In genomic region chr15:82069898-82070297, GRCm38 (mm10) we compare ENCODE assay signal across 10 mouse cellular contexts. TPM values are rescaled to one million over a fixed set of nuclear protein-coding genes. Genes with fewer than 3 reads are reported as not detected.
A peak's percentile ranks its signal among the peaks of the same experiment; 100 is the strongest.
DNase-seq lines count a peak whose midpoint lies in the region; ATAC-seq lines count a peak whose summit lies in the region.
"Had no signal": no experiment of that assay in that cellular context is flagged by ENCODE, and none has a peak within 500 bp of the region (broad histone marks: within the 10 kb centered on the region; RNA-seq: fewer than 3 reads in every experiment).

TSS of gene Mei1 (plus strand) at chr15:82069996.

- no peaks in the 10 kb centered on the region for H3K9me3 ChIP-seq in kidney, embryonic 15.5 days (replicated peaks)
- H3K9me3 ChIP-seq in hindbrain, embryonic 12.5 days (replicated peaks): no peaks in the 10 kb centered on the region; the same call in 1 of the 2 replicates
- no peaks in the 10 kb centered on the region for H3K9me3 ChIP-seq in neural tube, embryonic 11.5 days (ENCODE audit: control insufficient read depth, low read length)

- peak within 1 kb of the TSS; percentile 54 for H3K4me2 ChIP-seq in kidney, embryonic 15.5 days
- peak within 1 kb of the TSS; percentile 39 for H3K4me2 ChIP-seq in hindbrain, embryonic 12.5 days (replicated peaks)
- H3K4me2 ChIP-seq in neural tube, embryonic 11.5 days (ENCODE audit: low read depth): no peak within 1 kb of the TSS

- no peak within 1 kb of the TSS for H3K9ac ChIP-seq in kidney, embryonic 15.5 days
- H3K9ac ChIP-seq in hindbrain, embryonic 12.5 days: no peak within 1 kb of the TSS
- H3K9ac ChIP-seq in neural tube, embryonic 11.5 days (ENCODE audit: low read length): no peak within 1 kb of the TSS

- no peaks in the 10 kb centered on the region for H3K36me3 ChIP-seq in kidney, embryonic 15.5 days
- H3K36me3 ChIP-seq in hindbrain, embryonic 12.5 days: no peaks in the 10 kb centered on the region
- H3K36me3 ChIP-seq in neural tube, embryonic 11.5 days (ENCODE audit: control insufficient read depth, insufficient read depth, low read length): no peaks in the 10 kb centered on the region

- peaks cover 55% of the 10 kb centered on the region for H3K27me3 ChIP-seq in kidney, embryonic 15.5 days
- H3K27me3 ChIP-seq in hindbrain, embryonic 12.5 days: peaks cover 44% of the 10 kb centered on the region
- H3K27me3 ChIP-seq in neural tube, embryonic 11.5 days (ENCODE audit: control insufficient read depth, insufficient read depth, low read length): peaks cover 14% of the 10 kb centered on the region

- WGBS in kidney, embryonic 15.5 days: 20% methylated on average over 40 of the region's 40 CpGs
- 20% methylated on average over 40 of the region's 40 CpGs for WGBS in hindbrain, embryonic 12.5 days
- 24% methylated on average over 40 of the region's 40 CpGs for WGBS in neural tube, embryonic 11.5 days

- H3K4me1 ChIP-seq in kidney, embryonic 15.5 days: peaks cover 5% of the 10 kb centered on the region
- peaks cover 5% of the 10 kb centered on the region; the same call in 1 of the 2 replicates for H3K4me1 ChIP-seq in hindbrain, embryonic 12.5 days
- no peaks in the 10 kb centered on the region for H3K4me1 ChIP-seq in neural tube, embryonic 11.5 days (ENCODE audit: control insufficient read depth, insufficient read depth, low read length)

- H3K4me3 ChIP-seq in kidney, embryonic 15.5 days (replicated peaks): peak within 1 kb of the TSS; percentile 28
- peak within 1 kb of the TSS; percentile 18; the same call in 1 of the 2 replicates for H3K4me3 ChIP-seq in hindbrain, embryonic 12.5 days
- H3K4me3 ChIP-seq in neural tube, embryonic 11.5 days (ENCODE audit: low read depth, low read length): no peak within 1 kb of the TSS

- H3K27ac ChIP-seq in kidney, embryonic 15.5 days: no peak within 1 kb of the TSS
- no peak within 1 kb of the TSS for H3K27ac ChIP-seq in hindbrain, embryonic 12.5 days
- no peak within 1 kb of the TSS for H3K27ac ChIP-seq in neural tube, embryonic 11.5 days (ENCODE audit: low read depth, low read length)

- no peak for ATAC-seq in kidney, embryonic 15.5 days (replicated peaks; ENCODE audit: low FRiP score)
- no peak for ATAC-seq in hindbrain, embryonic 12.5 days (ENCODE audit: low FRiP score)
- no peak for ATAC-seq in neural tube, embryonic 11.5 days (ENCODE audit: insufficient read depth, low FRiP score, low TSS enrichment)

- no peak for DNase-seq in kidney, postnatal 25 days
- peak; percentile 23 for DNase-seq in embryo, embryonic 10.5 days (ENCODE audit: low spot score)
- DNase-seq in neural tube, embryonic 11.5 days (ENCODE audit: low spot score): peak; percentile 31
- no peak for DNase-seq in right cerebral cortex, postnatal 36 days (ENCODE audit: low spot score in 2 of 2)
- DNase-seq in B cell, adult 2 months: no peak
- no peak for DNase-seq in adipocyte (ENCODE audit: low spot score)
- DNase-seq: cerebellum, adult 11-12 months had no signal

RNA-seq across cellular contexts. Expression of gene Mei1, which starts in this region (rescaled TPM):
- polyA plus RNA-seq in kidney, embryonic 15.5 days (2015; fragmentation: Nextera tagmentation; extraction: Ambion mirVana): 0.05 and 0.09 TPM in 2 replicates
- polyA plus RNA-seq in hindbrain, embryonic 12.5 days (2016; fragmentation: Nextera tagmentation; extraction: Ambion mirVana): 0.14 TPM in 1 of 2 replicates, not detected in the other
- 0.05 TPM in 1 of 2 replicates, not detected in the other for polyA plus RNA-seq in neural tube, embryonic 11.5 days (2014; fragmentation: Nextera tagmentation; extraction: Ambion mirVana)
- polyA plus RNA-seq: liver, adult 2 months had no signal

Comparison
In these comparisons a context has a peak if more than half of its experiments do, and no peak if none do; other contexts are left out.
1. Peak in DNase-seq in neural tube, embryonic 11.5 days; RNA of the gene not detected or under 1 TPM.